Mouse (Mus musculus) forelimb bud, embryonic 11.5 days (tissue): ENCODE measurements around the gene Map2.

Source experiments
- DNase-seq: peaks from one replicate; pipeline ENCODE4 v3.0.0-alpha.2; 2012; ENCODE audit warnings: low read depth, low spot score

The Map2 gene

GRCm38 (mm10) chr1:66386751-66387452, 211.8 kb downstream of the Map2 start:
- DNase-seq: no peak

GRCm38 (mm10) chr1:66388561-66388960, 213.5 kb downstream of the Map2 start:
- no peak for DNase-seq

- no peak for DNase-seq
These were observed 220.0 kb downstream of the Map2 start for GRCm38 (mm10) chr1:66394944-66395637.

- DNase-seq: no peak
These were observed 220.8 kb downstream of the Map2 start for GRCm38 (mm10) chr1:66395826-66396225.

GRCm38 (mm10) chr1:66401902-66402301, 226.8 kb downstream of the Map2 start:
- DNase-seq: no peak

- DNase-seq: no peak
These were observed 232.3 kb downstream of the Map2 start for GRCm38 (mm10) chr1:66407270-66407967.

GRCm38 (mm10) chr1:66418360-66418759, 243.3 kb downstream of the Map2 start:
- no peak for DNase-seq

- DNase-seq: no peak
These were observed 251.0 kb downstream of the Map2 start for GRCm38 (mm10) chr1:66426073-66426472.

GRCm38 (mm10) chr1:66430962-66431361, 255.9 kb downstream of the Map2 start:
- DNase-seq: no peak

- no peak for DNase-seq
These were observed 256.4 kb downstream of the Map2 start for GRCm38 (mm10) chr1:66431472-66431871.

GRCm38 (mm10) chr1:66438069-66438468, 263.0 kb downstream of the Map2 start:
- no peak for DNase-seq

GRCm38 (mm10) chr1:66442922-66443321, 267.8 kb downstream of the Map2 start:
- DNase-seq: no peak

GRCm38 (mm10) chr1:66449471-66449870, 274.4 kb downstream of the Map2 start:
- DNase-seq: no peak

GRCm38 (mm10) chr1:66456580-66456979, 281.5 kb downstream of the Map2 start:
- no peak for DNase-seq

GRCm38 (mm10) chr1:66457747-66458146, 282.7 kb downstream of the Map2 start:
- no peak for DNase-seq

- DNase-seq: no peak
These were observed 284.3 kb downstream of the Map2 start for GRCm38 (mm10) chr1:66459394-66459793.

- DNase-seq: no peak
These were observed 285.8 kb downstream of the Map2 start for GRCm38 (mm10) chr1:66460850-66461249.

- peak; percentile 43 for DNase-seq
These were observed 293.0 kb downstream of the Map2 start, which contains the start of gene Unc80 for GRCm38 (mm10) chr1:66467821-66468703. Gene Unc80 (plus strand): TSS chr1:66468367.

GRCm38 (mm10) chr1:66468704-66469020, 293.6 kb downstream of the Map2 start:
- DNase-seq: no peak

- no peak for DNase-seq
These were observed 307.7 kb downstream of the Map2 start for GRCm38 (mm10) chr1:66482751-66483150.
